Mouse (Mus musculus): ENCODE results near the gene Pld4. TPM values are rescaled to one million over a fixed set of nuclear protein-coding genes. Genes with fewer than 3 reads are reported as not detected.

Pld4 gene
- polyA plus RNA-seq, 1 experiment from 2014 or later, result 7.8 TPM

- no peak overlapping the region for H3K4me2 ChIP-seq (replicated peaks; ENCODE audit: low read depth, low read length)
- H3K27ac ChIP-seq (ENCODE audit: low read depth, low read length), result no peak overlapping the region
- ATAC-seq (ENCODE audit: low FRiP score, low TSS enrichment), result no peak
- H3K4me1 ChIP-seq (ENCODE audit: control insufficient read depth, insufficient read depth, low read length), result no peaks in the 10 kb centered on the region
- H3K9me3 ChIP-seq (ENCODE audit: control insufficient read depth, low read length), result no peaks in the 10 kb centered on the region
- H3K9ac ChIP-seq (ENCODE audit: low read depth, low read length), result no peak overlapping the region
- no peak overlapping the region for H3K4me3 ChIP-seq (ENCODE audit: low read length)
- no peaks in the 10 kb centered on the region for H3K27me3 ChIP-seq (ENCODE audit: control insufficient read depth, insufficient read depth, low read length)
- 81% methylated on average over 29 of the region's 29 CpGs for WGBS
- H3K36me3 ChIP-seq (ENCODE audit: control insufficient read depth, insufficient read depth, low read length), result peaks cover 75% of the 10 kb centered on the region
These were observed 24.4 kb upstream of the Pld4 start for GRCm38 (mm10) chr12:112735896-112736635.

GRCm38 (mm10) chr12:112736636-112736925 lies 23.9 kb upstream of the Pld4 start:
- WGBS, result 68% methylated on average over 10 of the region's 10 CpGs
- H3K4me3 ChIP-seq (ENCODE audit: low read length), result no peak overlapping the region
- no peak overlapping the region for H3K4me2 ChIP-seq (replicated peaks; ENCODE audit: low read depth, low read length)
- no peaks in the 10 kb centered on the region for H3K4me1 ChIP-seq (ENCODE audit: control insufficient read depth, insufficient read depth, low read length)
- H3K9me3 ChIP-seq (ENCODE audit: control insufficient read depth, low read length), result no peaks in the 10 kb centered on the region
- H3K36me3 ChIP-seq (ENCODE audit: control insufficient read depth, insufficient read depth, low read length), result peaks cover 75% of the 10 kb centered on the region
- H3K9ac ChIP-seq (ENCODE audit: low read depth, low read length), result no peak overlapping the region
- H3K27ac ChIP-seq (ENCODE audit: low read depth, low read length), result no peak overlapping the region
- ATAC-seq (ENCODE audit: low FRiP score, low TSS enrichment), result no peak
- H3K27me3 ChIP-seq (ENCODE audit: control insufficient read depth, insufficient read depth, low read length), result no peaks in the 10 kb centered on the region

- 90% methylated on average over 7 of the region's 7 CpGs for WGBS
- no peak for ATAC-seq (ENCODE audit: low FRiP score, low TSS enrichment)
- Histone ChIP-seq H3K9ac (ENCODE audit: low read depth, low read length) (no peak overlapping the region), H3K36me3 (ENCODE audit: control insufficient read depth, insufficient read depth, low read length) (peaks cover 71% of the 10 kb centered on the region), H3K4me3 (ENCODE audit: low read length) (no peak overlapping the region), H3K27ac (ENCODE audit: low read depth, low read length) (no peak overlapping the region), H3K27me3 (ENCODE audit: control insufficient read depth, insufficient read depth, low read length) (no peaks in the 10 kb centered on the region), H3K4me1 (ENCODE audit: control insufficient read depth, insufficient read depth, low read length) (no peaks in the 10 kb centered on the region), H3K9me3 (ENCODE audit: control insufficient read depth, low read length) (no peaks in the 10 kb centered on the region), H3K4me2 (replicated peaks; ENCODE audit: low read depth, low read length) (no peak overlapping the region)
These were observed 23.4 kb upstream of the Pld4 start for GRCm38 (mm10) chr12:112737081-112737480.

GRCm38 (mm10) chr12:112737761-112738160 lies 22.7 kb upstream of the Pld4 start:
- no peak overlapping the region for H3K9ac ChIP-seq (ENCODE audit: low read depth, low read length)
- WGBS, result 95% methylated on average over 14 of the region's 14 CpGs
- H3K9me3 ChIP-seq (ENCODE audit: control insufficient read depth, low read length), result no peaks in the 10 kb centered on the region
- no peak overlapping the region for H3K27ac ChIP-seq (ENCODE audit: low read depth, low read length)
- no peaks in the 10 kb centered on the region for H3K4me1 ChIP-seq (ENCODE audit: control insufficient read depth, insufficient read depth, low read length)
- peaks cover 65% of the 10 kb centered on the region for H3K36me3 ChIP-seq (ENCODE audit: control insufficient read depth, insufficient read depth, low read length)
- no peak for ATAC-seq (ENCODE audit: low FRiP score, low TSS enrichment)
- no peak overlapping the region for H3K4me3 ChIP-seq (ENCODE audit: low read length)
- H3K27me3 ChIP-seq (ENCODE audit: control insufficient read depth, insufficient read depth, low read length), result no peaks in the 10 kb centered on the region
- no peak overlapping the region for H3K4me2 ChIP-seq (replicated peaks; ENCODE audit: low read depth, low read length)

- no peaks in the 10 kb centered on the region for H3K9me3 ChIP-seq (ENCODE audit: control insufficient read depth, low read length)
- H3K9ac ChIP-seq (ENCODE audit: low read depth, low read length), result no peak overlapping the region
- no peaks in the 10 kb centered on the region for H3K4me1 ChIP-seq (ENCODE audit: control insufficient read depth, insufficient read depth, low read length)
- no peaks in the 10 kb centered on the region for H3K27me3 ChIP-seq (ENCODE audit: control insufficient read depth, insufficient read depth, low read length)
- H3K4me2 ChIP-seq (replicated peaks; ENCODE audit: low read depth, low read length), result no peak overlapping the region
- 93% methylated on average over 31 of the region's 31 CpGs for WGBS
- no peak overlapping the region for H3K27ac ChIP-seq (ENCODE audit: low read depth, low read length)
- no peak for ATAC-seq (ENCODE audit: low FRiP score, low TSS enrichment)
- no peak overlapping the region for H3K4me3 ChIP-seq (ENCODE audit: low read length)
- peaks cover 60% of the 10 kb centered on the region for H3K36me3 ChIP-seq (ENCODE audit: control insufficient read depth, insufficient read depth, low read length)
These were observed 22.0 kb upstream of the Pld4 start for GRCm38 (mm10) chr12:112738281-112739022.

GRCm38 (mm10) chr12:112739023-112739568 lies 21.4 kb upstream of the Pld4 start:
- H3K9ac ChIP-seq (ENCODE audit: low read depth, low read length), result no peak overlapping the region
- 94% methylated on average over 24 of the region's 24 CpGs for WGBS
- ATAC-seq (ENCODE audit: low FRiP score, low TSS enrichment), result no peak
- H3K4me3 ChIP-seq (ENCODE audit: low read length), result no peak overlapping the region
- peaks cover 64% of the 10 kb centered on the region for H3K36me3 ChIP-seq (ENCODE audit: control insufficient read depth, insufficient read depth, low read length)
- no peak overlapping the region for H3K4me2 ChIP-seq (replicated peaks; ENCODE audit: low read depth, low read length)
- H3K27ac ChIP-seq (ENCODE audit: low read depth, low read length), result no peak overlapping the region
- H3K27me3 ChIP-seq (ENCODE audit: control insufficient read depth, insufficient read depth, low read length), result no peaks in the 10 kb centered on the region
- no peaks in the 10 kb centered on the region for H3K9me3 ChIP-seq (ENCODE audit: control insufficient read depth, low read length)
- no peaks in the 10 kb centered on the region for H3K4me1 ChIP-seq (ENCODE audit: control insufficient read depth, insufficient read depth, low read length)

- Histone ChIP-seq H3K4me3 (ENCODE audit: low read length) (no peak overlapping the region), H3K9ac (ENCODE audit: low read depth, low read length) (peak overlapping the region; percentile 31; the same call in 1 of the 2 replicates), H3K4me2 (replicated peaks; ENCODE audit: low read depth, low read length) (no peak overlapping the region), H3K9me3 (ENCODE audit: control insufficient read depth, low read length) (no peaks in the 10 kb centered on the region), H3K27me3 (ENCODE audit: control insufficient read depth, insufficient read depth, low read length) (no peaks in the 10 kb centered on the region), H3K27ac (ENCODE audit: low read depth, low read length) (peak overlapping the region; percentile 37; the same call in 1 of the 2 replicates), H3K36me3 (ENCODE audit: control insufficient read depth, insufficient read depth, low read length) (peaks cover 50% of the 10 kb centered on the region), H3K4me1 (ENCODE audit: control insufficient read depth, insufficient read depth, low read length) (0 out of 2 replicates have a peak, but pooled peaks cover 5% of the 10 kb centered on the region)
- 69% methylated on average over 6 of the region's 6 CpGs for WGBS
- no peak for ATAC-seq (ENCODE audit: low FRiP score, low TSS enrichment)
These were observed 17.7 kb upstream of the Pld4 start for GRCm38 (mm10) chr12:112742768-112743167.

GRCm38 (mm10) chr12:112743168-112743975 lies 17.1 kb upstream of the Pld4 start:
- Histone ChIP-seq H3K9me3 (ENCODE audit: control insufficient read depth, low read length) (no peaks in the 10 kb centered on the region), H3K27me3 (ENCODE audit: control insufficient read depth, insufficient read depth, low read length) (no peaks in the 10 kb centered on the region), H3K4me3 (ENCODE audit: low read length) (no peak overlapping the region), H3K4me2 (replicated peaks; ENCODE audit: low read depth, low read length) (no peak overlapping the region), H3K4me1 (ENCODE audit: control insufficient read depth, insufficient read depth, low read length) (0 out of 2 replicates have a peak, but pooled peaks cover 5% of the 10 kb centered on the region), H3K27ac (ENCODE audit: low read depth, low read length) (no peak overlapping the region), H3K9ac (ENCODE audit: low read depth, low read length) (peak overlapping the region; percentile 31), H3K36me3 (ENCODE audit: control insufficient read depth, insufficient read depth, low read length) (peaks cover 46% of the 10 kb centered on the region)
- WGBS, result 62% methylated on average over 25 of the region's 25 CpGs
- ATAC-seq (ENCODE audit: low FRiP score, low TSS enrichment), result peak; percentile 79

All from kidney, embryonic 14.5 days (tissue).